Mouse (Mus musculus) kidney, adult 8-10 months (tissue): ENCODE data around the gene Phf20.
"Not testable (repeated sequence)": the region's sequence is repeated elsewhere in the genome, so short reads cannot be mapped to it uniquely, and the experiment has no call there.

ENCODE experiments used
- DNase-seq, 2 experiments: peaks; one replicate each; pipeline ENCODE4 v3.0.0; 2022

Gene Phf20

GRCm38 (mm10) chr2:156196302-156197128 lies at the start of gene Phf20:
Gene Phf20 (plus strand): TSS chr2:156196466.
- DNase-seq: peak; percentile 98 to 99

DNA sequence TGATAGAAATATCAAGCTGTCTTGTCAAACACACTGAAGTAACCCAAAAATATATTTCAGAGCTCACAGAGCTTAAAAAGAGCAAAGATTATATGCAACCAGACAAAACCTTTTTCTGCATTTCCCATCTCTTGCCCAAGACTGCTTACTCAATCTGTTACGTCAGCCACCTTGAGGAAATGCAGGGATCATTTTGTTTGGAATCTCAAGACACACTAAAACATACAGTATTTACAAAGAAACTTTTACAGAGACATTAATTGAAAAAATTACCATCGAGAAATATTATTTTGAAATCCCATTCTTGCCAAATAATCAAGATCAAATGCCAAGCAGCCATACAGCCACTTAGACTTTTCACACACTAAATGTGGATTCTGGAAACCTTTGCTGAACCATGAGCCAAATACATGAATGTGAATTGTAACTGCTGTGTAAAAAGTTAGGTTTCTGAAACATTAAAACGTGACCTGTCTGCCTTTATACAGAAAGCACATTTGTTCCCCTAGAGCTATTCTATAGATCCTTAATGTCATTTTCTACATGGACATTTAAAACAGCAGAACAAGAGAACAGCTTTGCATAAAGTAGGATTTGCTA lies 48.9 kb upstream of the Phf20 start:
- DNase-seq: no peak

DNA sequence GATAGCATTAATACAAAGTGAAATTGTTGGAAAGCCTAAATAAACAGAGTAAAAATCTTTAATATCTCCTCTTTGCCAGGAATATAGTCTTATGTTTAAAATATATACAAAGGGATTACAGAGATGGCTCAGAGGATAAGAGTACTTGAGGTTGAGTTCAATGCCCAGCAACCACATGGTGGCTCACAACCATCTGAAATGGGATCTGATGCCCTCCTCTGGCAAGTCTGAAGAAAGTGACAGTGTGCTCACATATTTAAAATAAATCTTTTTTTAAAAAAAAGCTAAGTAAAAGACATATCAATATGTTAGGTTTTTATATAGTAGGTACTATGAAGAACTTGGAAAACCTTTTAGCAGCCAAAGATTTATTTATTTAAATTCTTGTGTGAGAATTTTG lies 44.7 kb upstream of the Phf20 start:
- no peak for DNase-seq

- DNase-seq: peak in 1 of 2 experiments; percentile 36
These were observed 30.8 kb upstream of the Phf20 start for GRCm38 (mm10) chr2:156165478-156165877.

- no peak for DNase-seq
These were observed 29.7 kb upstream of the Phf20 start for GRCm38 (mm10) chr2:156166557-156166956.

GRCm38 (mm10) chr2:156177079-156177478 lies 19.2 kb upstream of the Phf20 start:
- DNase-seq: no peak

DNA sequence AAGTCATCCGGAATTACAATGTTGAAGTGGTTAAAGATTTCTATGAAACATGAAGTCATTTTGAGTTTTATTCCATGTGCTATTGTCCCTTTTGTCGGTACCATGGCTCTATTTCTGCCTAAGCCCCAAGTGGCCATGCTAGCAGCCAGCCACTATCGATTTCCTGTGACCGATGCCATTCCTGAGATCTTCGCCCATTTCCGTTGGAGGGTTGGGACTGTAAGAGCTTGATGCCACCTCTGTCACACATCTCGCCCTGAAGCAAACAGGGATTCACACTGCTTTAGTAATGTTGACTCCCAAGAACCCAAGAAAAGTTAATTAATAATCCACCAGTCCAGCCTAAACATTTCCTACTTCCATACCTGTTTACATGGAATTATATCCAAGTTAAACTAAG lies 18.6 kb upstream of the Phf20 start:
- no peak for DNase-seq

GRCm38 (mm10) chr2:156179046-156179795 lies 17.0 kb upstream of the Phf20 start:
- peak; percentile 65 to 73 for DNase-seq

- DNase-seq: no peak
These were observed 16.5 kb upstream of the Phf20 start for GRCm38 (mm10) chr2:156179796-156180093.

DNA sequence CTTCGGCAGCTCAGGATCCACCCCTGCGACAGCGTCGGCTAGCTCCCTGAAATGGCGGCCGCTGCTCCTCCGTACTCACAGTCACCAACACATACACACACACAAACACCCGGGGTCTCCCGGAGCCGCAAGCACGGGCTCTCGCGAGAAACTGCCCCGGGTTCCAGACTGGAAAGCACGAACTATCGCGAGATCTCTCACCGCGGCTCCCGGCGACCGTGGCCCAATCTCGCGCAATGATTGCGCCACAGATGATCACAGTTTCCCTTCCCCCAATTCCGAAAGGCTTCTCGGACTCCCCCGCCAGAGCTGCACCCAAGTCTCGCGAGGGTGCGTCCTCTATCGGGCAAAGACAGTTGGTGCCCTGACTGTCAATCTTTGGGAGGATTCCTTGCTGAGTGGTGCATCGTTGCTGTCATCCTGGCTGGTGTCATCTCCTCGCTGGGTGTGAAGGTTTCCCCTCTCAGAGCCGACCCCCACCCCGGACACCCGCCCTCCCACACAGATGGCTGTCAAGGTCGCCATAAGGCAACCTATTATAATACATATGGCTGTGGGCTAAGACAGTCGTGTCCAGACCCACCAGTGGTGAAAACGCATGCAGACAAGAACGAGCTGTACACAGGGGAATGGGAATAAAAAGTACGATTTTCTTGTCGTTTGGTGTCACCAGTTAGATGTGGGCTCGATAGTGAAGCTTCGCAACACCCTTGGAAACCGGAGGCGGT lies 16.0 kb upstream of the Phf20 start, which contains the start of gene Rbm39:
Rbm39 (minus strand) TSS at position 145 of the 728 bp plus-strand sequence.
- DNase-seq: peak; percentile 99 to 100

DNA sequence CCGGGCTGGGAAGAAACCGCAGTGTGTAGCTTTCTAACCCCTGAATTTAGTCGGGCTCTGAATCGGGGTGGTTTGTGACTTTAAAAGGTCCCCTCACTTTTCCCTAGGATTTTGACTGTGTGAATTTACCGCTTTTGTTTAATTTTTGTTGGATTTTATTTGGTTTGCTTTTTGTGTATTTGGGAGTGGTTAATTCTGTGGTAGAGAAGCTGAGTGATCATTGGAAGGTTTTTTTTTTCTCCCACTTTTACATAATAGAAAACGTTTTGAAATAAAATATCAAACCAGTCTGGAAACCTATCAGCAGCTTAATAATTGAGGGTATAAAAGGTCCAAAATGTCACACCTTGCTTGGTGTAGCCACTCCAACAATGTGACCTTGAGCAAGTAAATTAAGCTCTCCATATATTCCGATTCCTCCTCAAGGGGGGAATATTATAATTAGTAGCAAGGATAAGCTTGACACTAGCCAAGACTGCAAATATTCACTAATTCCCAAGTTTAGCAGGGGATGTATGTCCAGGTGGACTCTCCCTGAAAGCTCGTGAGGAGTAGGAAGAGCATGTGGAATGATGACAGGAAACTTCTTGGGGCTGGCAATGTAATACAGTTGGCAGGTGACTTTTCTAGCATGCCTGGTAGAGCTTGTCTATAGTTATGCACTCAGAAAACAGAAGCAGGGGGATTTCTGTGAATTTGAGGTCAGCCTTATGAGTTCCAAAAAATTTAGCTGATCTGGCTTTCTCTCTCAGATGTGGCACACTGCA lies 15.3 kb upstream of the Phf20 start:
- DNase-seq: no peak

- no peak for DNase-seq
These were observed 14.7 kb upstream of the Phf20 start for GRCm38 (mm10) chr2:156181592-156181991.

- not testable (repeated sequence) for DNase-seq
These were observed 7.0 kb upstream of the Phf20 start for GRCm38 (mm10) chr2:156189241-156189640.

GRCm38 (mm10) chr2:156190004-156190896 lies 6.0 kb upstream of the Phf20 start:
- no peak for DNase-seq

GRCm38 (mm10) chr2:156191540-156191939 lies 4.7 kb upstream of the Phf20 start:
- DNase-seq: no peak

DNA sequence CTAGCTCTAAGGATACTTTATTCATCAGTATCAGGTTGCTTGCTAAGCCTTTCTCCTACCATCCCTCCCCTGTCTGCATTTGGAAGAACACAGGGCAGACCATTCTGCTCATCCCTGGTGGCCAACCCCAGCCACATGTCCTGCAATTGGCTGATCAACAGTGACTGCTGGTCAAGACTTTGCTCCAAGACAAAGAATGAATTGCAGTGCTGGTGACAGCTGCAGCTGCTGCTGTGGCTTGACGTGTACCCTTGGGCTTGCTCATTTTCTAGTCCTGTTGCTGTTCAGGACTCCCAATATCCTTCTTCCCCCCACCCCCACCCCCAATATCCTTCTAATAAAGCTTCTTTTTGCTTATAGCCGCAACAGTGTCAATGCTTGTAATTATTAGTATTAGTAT lies 4.2 kb upstream of the Phf20 start:
- no peak for DNase-seq

DNA sequence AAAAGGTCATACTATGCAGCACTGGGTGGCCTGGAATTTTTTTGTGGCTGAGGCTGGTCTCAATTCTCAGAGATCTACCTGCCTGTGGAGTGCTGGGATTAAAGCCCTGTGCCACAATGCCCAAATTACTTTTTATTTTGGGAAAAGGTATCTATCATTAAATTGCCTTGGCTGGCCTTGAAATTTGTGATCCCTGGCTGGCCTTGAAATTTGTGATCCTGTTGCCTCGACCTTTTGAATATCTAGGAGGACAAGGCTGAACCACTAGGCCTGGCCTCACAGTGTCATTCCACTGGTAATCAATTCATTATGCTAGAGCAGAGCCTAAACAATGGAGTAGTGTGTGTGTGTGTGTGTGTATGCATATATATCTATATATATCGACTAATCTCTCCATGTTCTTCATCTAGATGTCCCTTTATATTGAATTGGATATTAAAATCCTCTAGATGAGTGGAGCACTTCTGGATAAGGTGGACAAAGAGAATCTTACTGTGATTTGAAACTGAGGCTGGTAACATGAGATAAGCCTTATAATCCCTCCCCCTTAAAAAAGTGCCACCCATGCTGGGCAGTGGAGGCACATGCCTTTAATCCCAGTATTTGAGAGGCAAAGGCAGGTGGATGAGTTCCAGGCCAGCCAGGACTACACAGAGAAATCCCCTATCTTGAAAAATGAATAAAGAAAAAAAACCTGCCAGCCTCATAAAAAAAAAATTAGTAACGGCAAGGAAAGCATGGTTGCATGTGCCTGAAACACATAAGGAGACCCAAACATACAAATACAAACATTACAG lies 3.0 kb upstream of the Phf20 start:
- no peak for DNase-seq

DNA sequence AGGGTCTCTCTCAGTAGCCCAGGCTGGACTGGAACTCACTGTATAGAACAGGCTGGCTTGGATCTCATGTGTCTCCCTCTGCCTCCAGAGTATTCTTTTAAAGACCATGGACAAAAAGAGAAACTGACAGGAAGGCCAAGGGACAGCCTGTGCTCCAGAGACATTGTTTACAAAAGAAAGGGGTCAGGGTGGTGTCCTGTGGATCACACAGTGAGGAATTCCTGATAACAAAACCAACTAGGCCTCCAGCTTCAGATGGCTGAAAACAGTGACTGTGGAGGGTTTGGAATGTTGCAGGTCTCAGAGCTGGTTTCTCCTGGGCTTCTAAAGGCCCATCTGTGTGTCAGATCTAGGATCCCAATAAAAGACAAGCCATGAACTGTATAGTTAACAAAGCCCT lies 1.7 kb upstream of the Phf20 start:
- DNase-seq: no peak

- DNase-seq: no peak
These were observed 1.1 kb downstream of the Phf20 start for GRCm38 (mm10) chr2:156197129-156197911.

DNA sequence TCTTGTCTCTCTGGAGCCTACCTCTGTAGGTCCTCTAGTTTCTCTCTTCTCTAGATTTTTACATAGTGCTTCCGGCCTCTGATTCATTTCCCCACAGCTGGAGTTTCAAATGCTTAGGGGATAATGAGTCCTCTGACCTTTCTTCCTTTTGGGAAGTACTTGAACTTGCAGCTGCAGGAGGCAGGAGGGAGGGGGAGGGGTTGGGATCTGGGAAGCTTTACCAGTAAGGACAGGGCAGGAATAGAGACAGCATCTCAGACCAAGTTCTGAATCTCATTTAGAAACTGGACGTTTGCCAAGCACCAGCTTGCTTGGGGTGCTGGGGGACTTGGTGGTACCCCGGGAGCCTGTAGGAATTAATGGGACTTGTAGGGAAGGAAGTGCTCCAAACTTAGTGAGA lies 3.7 kb downstream of the Phf20 start:
- DNase-seq: no peak
